Mouse (Mus musculus) forebrain, embryonic 16.5 days (tissue): ENCODE data around the gene Trim44. TPM values are rescaled to one million over a fixed set of nuclear protein-coding genes. Genes with fewer than 3 reads are reported as not detected.

Source experiments
- ATAC-seq: fragments of 200-750 bp; cut with Nextera tagmentation; 2 replicates; pipeline ENCODE4 v1.8.0; 2017; ENCODE audit warnings: mild to moderate bottlenecking, moderate library complexity
- H3K27ac ChIP-seq: fragments of 300-500 bp; sonication (generic); 2 replicates; pipeline ENCODE4 v1.5.1; 2014; ENCODE audit warnings: low read length, control low read depth
- H3K27me3 ChIP-seq: fragments of 300-500 bp; sonication (generic); replicated peaks from 2 replicates; pipeline ENCODE4 v1.6.1; 2014; ENCODE audit warnings: low read length; ENCODE audit not compliant: control insufficient read depth, insufficient read depth
- H3K36me3 ChIP-seq: fragments of 300-500 bp; sonication (generic); 2 replicates; pipeline ENCODE4 v1.6.1; 2014; ENCODE audit not compliant: control insufficient read depth, insufficient read depth
- H3K4me1 ChIP-seq: fragments of 300-500 bp; sonication (generic); replicated peaks from 2 replicates; pipeline ENCODE4 v1.6.1; 2014; ENCODE audit warnings: low read length; ENCODE audit not compliant: control insufficient read depth, insufficient read depth
- H3K4me2 ChIP-seq: fragments of 300-500 bp; sonication (generic); 2 replicates; pipeline ENCODE4 v1.6.1; 2014; ENCODE audit warnings: mild to moderate bottlenecking, low read length, control low read depth
- H3K4me3 ChIP-seq: fragments of 300-500 bp; sonication (generic); replicated peaks from 2 replicates; pipeline ENCODE4 v1.5.1; 2014; ENCODE audit warnings: mild to moderate bottlenecking, low read length, control low read depth
- H3K9ac ChIP-seq: fragments of 300-500 bp; sonication (generic); replicated peaks from 2 replicates; pipeline ENCODE4 v1.6.1; 2014; ENCODE audit warnings: low read depth, low read length, control low read depth
- H3K9me3 ChIP-seq: fragments of 300-500 bp; sonication (generic); 2 replicates; pipeline ENCODE4 v1.6.1; 2016; ENCODE audit warnings: low read length; ENCODE audit not compliant: control insufficient read depth
- WGBS: fragments of 180-500 bp; shearing (Covaris S2); extraction: QIAGEN DNeasy Blood & Tissue Kit; methylation state at CpG from one replicate; pipeline ENCODE4 v1.1.7; 2014; 5-methylcytosine and 5-hydroxymethylcytosine counted together
- polyA plus RNA-seq: library from polyadenylated mRNA; unstranded; fragments of >200 nt; fragmentation: Nextera tagmentation; extraction: Ambion mirVana; gene quantifications from 2 replicates; pipeline ENCODE4 v1.2.1, GENCODE M21; 2015

The Trim44 gene
- polyA plus RNA-seq, 1 experiment from 2014 or later: 48.2 TPM

DNA sequence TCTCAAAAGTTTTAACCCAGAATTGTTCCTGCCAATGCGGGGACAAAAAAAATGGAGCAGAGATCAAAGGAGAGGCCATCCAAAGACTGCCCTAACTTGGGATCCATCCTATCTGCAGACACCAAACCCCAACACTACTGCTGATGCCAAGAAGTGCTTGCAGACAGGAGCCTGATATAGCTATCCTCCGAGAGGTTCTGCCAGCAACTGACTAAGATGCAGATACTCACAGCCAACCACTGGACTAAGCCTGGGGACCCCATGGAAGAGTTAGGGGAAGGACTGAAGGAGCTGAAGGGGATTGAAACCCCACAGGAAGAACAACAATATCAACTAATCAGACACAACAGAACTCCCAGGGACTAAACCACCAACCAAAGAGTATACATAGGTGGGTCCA lies 30.3 kb downstream of the Trim44 start:
- Histone ChIP-seq H3K4me1 (no peaks in the 10 kb centered on the region; the same call in 1 of the 2 replicates), H3K27ac (no peak overlapping the region), H3K9ac (no peak overlapping the region), H3K9me3 (no peaks in the 10 kb centered on the region), H3K27me3 (no peaks in the 10 kb centered on the region), H3K4me2 (no peak overlapping the region), H3K36me3 (no peaks in the 10 kb centered on the region), H3K4me3 (no peak overlapping the region)
- WGBS: 97% methylated on average over 2 of the region's 2 CpGs
- no peak for ATAC-seq

DNA sequence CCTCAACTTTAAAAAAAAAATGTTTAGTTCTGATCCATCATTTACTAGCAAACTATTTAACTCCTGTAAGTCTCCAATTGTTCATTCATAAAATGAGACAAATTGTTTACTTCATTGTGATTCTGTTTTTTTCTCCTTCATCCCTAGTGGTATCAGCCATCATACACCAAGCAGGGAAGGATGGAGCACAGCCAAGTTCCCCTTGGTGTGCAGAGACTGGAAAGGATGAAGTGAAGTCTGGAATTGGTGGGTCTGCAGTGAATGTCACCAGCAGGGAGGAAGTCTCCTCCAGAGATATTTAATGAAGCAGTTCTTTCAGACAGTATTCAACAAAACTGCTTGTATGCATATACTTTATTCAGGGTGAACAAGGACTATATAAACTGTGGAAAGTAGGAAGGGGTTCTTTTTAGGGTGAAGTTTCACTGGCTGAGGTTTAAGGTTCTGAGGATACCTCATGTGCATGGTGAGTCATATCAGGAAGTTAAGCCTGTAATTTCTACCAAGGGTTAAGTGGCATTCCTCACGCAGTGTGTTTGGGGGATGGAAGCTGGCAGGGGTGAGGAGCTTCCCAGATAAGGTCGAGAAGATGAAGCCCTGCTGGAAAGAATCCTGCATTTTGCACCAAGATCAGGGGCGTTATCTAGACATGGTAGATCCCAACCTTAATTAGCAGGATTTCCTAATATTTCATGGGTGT lies 34.1 kb downstream of the Trim44 start:
- no peak overlapping the region for H3K4me3 ChIP-seq
- H3K27me3 ChIP-seq: no peaks in the 10 kb centered on the region
- no peak overlapping the region for H3K9ac ChIP-seq
- H3K36me3 ChIP-seq: no peaks in the 10 kb centered on the region
- H3K4me2 ChIP-seq: no peak overlapping the region
- WGBS: 78% methylated on average over 3 of the region's 3 CpGs
- no peaks in the 10 kb centered on the region; the same call in 1 of the 2 replicates for H3K4me1 ChIP-seq
- no peak for ATAC-seq
- H3K9me3 ChIP-seq: no peaks in the 10 kb centered on the region
- H3K27ac ChIP-seq: no peak overlapping the region

DNA sequence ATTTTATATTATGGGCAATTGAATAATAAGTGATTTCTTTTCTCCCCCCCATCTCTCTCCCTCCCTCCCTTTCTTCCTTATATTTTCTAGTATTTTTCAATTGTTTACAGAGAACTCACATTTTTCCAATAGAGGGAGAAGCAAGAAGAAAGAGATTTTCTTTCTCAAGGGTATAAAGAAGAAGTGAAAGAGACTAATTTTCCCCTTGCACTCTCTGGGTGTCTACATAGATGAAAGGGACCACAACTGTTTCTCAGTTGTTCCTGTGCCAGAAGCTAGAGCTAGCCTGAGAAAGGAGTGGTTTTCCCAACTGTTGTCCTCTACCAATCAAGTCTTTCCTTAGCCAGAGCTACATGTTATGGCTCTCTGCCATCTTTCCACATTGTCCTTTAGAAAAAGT lies 34.9 kb downstream of the Trim44 start:
- H3K4me2 ChIP-seq: no peak overlapping the region
- H3K4me3 ChIP-seq: no peak overlapping the region
- H3K27me3 ChIP-seq: no peaks in the 10 kb centered on the region
- no peak for ATAC-seq
- no peaks in the 10 kb centered on the region for H3K9me3 ChIP-seq
- H3K27ac ChIP-seq: no peak overlapping the region
- no peak overlapping the region for H3K9ac ChIP-seq
- H3K36me3 ChIP-seq: no peaks in the 10 kb centered on the region
- no peaks in the 10 kb centered on the region; the same call in 1 of the 2 replicates for H3K4me1 ChIP-seq

DNA sequence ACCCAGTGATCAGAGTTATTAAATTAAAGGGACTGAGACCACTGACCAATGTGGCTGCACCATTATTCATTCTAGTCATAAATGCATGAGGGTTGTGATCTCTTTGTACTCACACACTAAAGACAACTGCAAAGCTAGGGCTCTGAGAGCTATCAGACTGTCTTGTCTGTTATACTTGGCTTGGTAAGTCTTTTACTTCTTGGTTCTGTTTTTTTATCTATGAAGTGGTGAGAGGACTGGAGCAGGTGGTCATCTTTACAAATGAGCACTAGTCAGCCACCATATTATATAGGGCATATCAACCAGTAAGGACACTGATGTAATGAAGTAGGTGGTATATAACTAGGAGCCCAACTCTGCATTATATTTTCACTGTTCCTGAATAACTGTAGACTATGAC lies 36.3 kb downstream of the Trim44 start:
- Histone ChIP-seq H3K4me3 (no peak overlapping the region), H3K27me3 (no peaks in the 10 kb centered on the region), H3K4me1 (no peaks in the 10 kb centered on the region; the same call in 1 of the 2 replicates), H3K27ac (no peak overlapping the region), H3K9ac (no peak overlapping the region), H3K36me3 (no peaks in the 10 kb centered on the region), H3K9me3 (no peaks in the 10 kb centered on the region), H3K4me2 (no peak overlapping the region)
- ATAC-seq: no peak

DNA sequence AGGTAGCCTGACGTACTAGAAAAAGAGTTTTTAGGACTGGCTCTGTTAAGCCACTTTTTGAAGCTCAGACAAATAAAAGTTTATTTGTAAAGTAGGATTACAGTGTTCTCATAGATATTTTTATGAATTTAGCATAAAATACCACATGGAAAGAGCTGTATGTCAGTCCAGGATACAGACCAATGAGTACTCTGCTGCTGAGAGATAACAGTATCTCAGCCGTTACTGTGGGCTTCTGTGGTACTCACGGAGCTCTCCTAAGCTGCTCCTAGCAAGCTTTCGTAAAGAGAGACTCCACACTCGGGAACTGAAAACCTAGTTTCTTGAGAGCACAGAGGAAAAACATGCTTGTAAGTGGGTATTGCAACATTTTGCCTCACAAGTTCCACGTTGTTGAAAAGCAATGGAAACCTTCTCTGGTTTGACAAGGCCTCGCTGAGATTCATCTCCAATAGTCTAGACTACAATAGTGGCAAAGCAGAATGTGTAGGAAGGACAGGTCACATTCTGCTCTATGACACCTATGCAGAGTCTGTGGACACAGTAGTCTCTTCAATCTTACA lies 41.6 kb downstream of the Trim44 start:
- 93% methylated on average over 7 of the region's 7 CpGs for WGBS
- Histone ChIP-seq H3K36me3 (no peaks in the 10 kb centered on the region), H3K27ac (no peak overlapping the region), H3K9ac (no peak overlapping the region), H3K4me3 (no peak overlapping the region), H3K4me1 (peaks cover 10% of the 10 kb centered on the region; the same call in 1 of the 2 replicates), H3K9me3 (no peaks in the 10 kb centered on the region), H3K27me3 (no peaks in the 10 kb centered on the region), H3K4me2 (no peak overlapping the region)
- no peak for ATAC-seq

DNA sequence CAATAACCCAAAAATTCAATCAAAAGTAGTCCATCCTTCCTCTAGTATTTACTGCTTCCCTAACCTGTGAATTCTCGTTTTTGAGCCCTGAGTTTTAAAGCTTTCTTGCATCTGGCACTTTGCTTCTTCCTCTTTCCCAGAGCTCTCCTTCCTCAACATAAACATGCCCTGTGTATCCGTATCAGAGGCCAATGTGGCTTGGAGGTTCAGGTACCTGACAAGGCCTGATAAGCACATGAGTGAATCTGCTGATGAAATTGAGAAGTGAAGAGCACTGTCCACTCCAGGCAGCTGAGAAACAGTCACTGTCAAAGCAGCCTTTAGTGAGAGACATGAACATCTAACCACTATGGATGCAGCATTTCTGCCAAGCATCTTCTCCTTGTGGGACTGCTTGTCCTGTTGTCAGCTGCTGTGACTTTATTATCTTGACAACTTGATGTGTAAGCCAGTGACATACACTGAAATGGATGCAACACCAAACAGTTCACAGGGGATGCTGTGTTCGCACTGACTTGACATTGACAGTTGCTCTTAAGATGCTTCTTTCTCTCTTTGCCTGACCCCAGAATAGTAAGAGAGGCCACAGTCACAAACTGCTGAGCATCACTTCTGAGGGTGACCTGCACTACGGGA lies 42.9 kb downstream of the Trim44 start:
- 91% methylated on average over 4 of the region's 4 CpGs for WGBS
- Histone ChIP-seq H3K9ac (no peak overlapping the region), H3K9me3 (no peaks in the 10 kb centered on the region), H3K27me3 (no peaks in the 10 kb centered on the region), H3K36me3 (no peaks in the 10 kb centered on the region), H3K4me1 (peaks cover 12% of the 10 kb centered on the region; the same call in 1 of the 2 replicates), H3K4me2 (no peak overlapping the region), H3K4me3 (no peak overlapping the region), H3K27ac (no peak overlapping the region)
- ATAC-seq: no peak

DNA sequence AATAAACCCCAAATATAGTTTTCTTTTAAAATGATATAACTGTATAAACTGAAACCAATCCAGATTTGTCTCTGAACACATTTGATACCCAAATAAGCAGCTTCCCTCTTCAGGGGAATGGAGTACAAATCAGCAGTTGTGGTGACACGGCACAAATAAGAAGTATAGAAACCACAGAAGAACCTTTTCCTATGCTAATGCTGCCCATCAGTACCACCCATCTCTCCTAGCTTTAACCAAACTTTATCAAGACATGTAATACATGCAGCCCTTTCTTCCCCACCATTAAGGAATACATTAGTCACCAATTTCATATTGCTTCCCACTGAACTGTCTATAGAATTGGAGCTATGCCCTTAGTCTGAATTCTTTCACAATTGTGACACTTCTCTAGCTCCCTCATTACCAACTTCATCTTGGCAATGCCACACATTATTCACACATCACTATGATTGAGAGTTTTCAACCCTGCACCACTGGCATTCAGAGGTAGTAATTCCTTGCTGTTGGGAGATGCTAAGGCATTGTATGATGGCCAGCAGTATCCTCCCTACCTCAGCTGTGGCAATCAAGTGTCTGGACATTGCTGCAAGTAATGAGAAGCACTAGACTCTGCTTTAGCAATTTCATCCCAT lies 44.6 kb downstream of the Trim44 start:
- Histone ChIP-seq H3K4me3 (no peak overlapping the region), H3K9me3 (no peaks in the 10 kb centered on the region), H3K36me3 (no peaks in the 10 kb centered on the region), H3K4me2 (no peak overlapping the region), H3K4me1 (peaks cover 13% of the 10 kb centered on the region; the same call in 1 of the 2 replicates), H3K9ac (no peak overlapping the region), H3K27me3 (no peaks in the 10 kb centered on the region), H3K27ac (no peak overlapping the region)
- 67% methylated on average over 1 of the region's 1 CpGs for WGBS
- ATAC-seq: no peak

DNA sequence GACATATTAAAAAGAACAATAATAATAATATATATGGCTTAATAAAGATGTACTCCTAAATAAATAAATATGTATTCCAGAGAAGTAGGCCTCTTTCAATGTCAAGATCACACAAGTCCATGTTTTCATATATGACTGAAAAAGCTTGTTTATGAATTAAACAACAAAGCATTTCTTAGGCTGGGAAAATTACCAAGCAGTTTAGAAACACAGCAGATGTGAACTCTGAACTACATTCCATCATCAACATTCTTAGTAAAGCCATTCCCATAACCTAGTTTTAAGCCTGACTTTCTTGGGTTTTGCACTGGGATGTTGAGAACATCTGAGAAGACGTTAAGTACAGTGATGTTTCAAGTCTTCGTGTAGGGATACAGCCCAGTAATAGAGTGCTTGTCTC lies 45.4 kb downstream of the Trim44 start:
- Histone ChIP-seq H3K9me3 (no peaks in the 10 kb centered on the region), H3K4me2 (no peak overlapping the region), H3K4me3 (no peak overlapping the region), H3K4me1 (peaks cover 13% of the 10 kb centered on the region; the same call in 1 of the 2 replicates), H3K9ac (no peak overlapping the region), H3K36me3 (0 out of 2 replicates have a peak, but pooled peaks cover under 1% of the 10 kb centered on the region), H3K27ac (no peak overlapping the region), H3K27me3 (no peaks in the 10 kb centered on the region)
- no peak for ATAC-seq
- WGBS: 85% methylated on average over 2 of the region's 2 CpGs
